Mouse (Mus musculus) heart, adult 2 months (tissue): ENCODE data around the gene Plxdc1.

ENCODE experiments used
- CTCF ChIP-seq: fragments of 200-600 bp; IDR thresholded peaks from 2 replicates; pipeline ENCODE4 v1.8.1; 2022; ENCODE audit warnings: antibody characterized with exemption, mild to moderate bottlenecking, moderate library complexity
- POLR2A ChIP-seq: fragments of 200-500 bp; IDR thresholded peaks from 2 replicates; pipeline ENCODE4 v1.6.1; 2011; ENCODE audit warnings: mild to moderate bottlenecking, low read depth, low read length, control low read depth; ENCODE audit not compliant: insufficient read depth

DNA sequence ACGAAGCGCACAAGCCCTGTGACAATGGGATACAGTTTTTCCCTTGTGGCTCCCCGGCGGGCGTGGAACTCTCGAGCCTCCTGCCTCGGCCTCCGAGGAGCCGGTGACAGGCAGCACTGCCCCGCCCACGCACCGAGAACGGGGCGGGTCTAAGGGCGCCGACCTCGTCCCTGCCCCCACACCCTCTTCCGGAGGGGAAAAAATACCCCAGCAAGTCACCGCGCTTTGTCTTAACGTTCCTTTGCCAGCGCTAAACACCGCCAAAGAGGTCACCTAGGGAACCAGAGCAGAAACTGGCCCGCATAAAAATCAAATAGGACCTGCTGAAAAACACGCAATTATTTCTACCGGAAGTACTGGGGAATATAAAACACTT is 102.7 kb downstream of the Plxdc1 start:
- TF ChIP-seq POLR2A, result no peak
- no peak for TF ChIP-seq CTCF
